Mouse (Mus musculus) E14TG2a.4 (cell line): ENCODE data around the gene March6.

Source experiments
- CTCF ChIP-seq: conservative IDR thresholded peaks from 2 replicates; pipeline ENCODE4 v1.5.1; 2014; ENCODE audit warnings: low read length
- POU5F1 ChIP-seq: IDR thresholded peaks from 2 replicates; pipeline ENCODE4 v1.6.1; 2014; ENCODE audit warnings: low read length, borderline replicate concordance

- TF ChIP-seq CTCF (no peak), POU5F1 (no peak)
Observed at GRCm38 (mm10) chr15:31533529-31533928, 2.7 kb upstream of the March6 start.
